Mouse (Mus musculus) MEL (cell line): ENCODE measurements around the gene Csgalnact2.

Source experiments
- CHD1 ChIP-seq: IDR thresholded peaks from 2 replicates; pipeline ENCODE4 v1.6.1; 2012; ENCODE audit warnings: low read depth, mild to moderate bottlenecking, inconsistent platforms, low read length, improper control_type of control experiment
- CTCF ChIP-seq, 3 experiments: IDR thresholded peaks in 2 of 3; conservative IDR thresholded peaks in 1 of 3; 2 replicates each; pipeline ENCODE4 v1.5.1; 2011 to 2012; ENCODE audit warnings: low read length in 3 of 3, low read depth in 2 of 3, mild to moderate bottlenecking in 2 of 3, improper control_type of control experiment in 1 of 3, inconsistent platforms in 1 of 3, mixed read lengths in 1 of 3, moderate library complexity in 1 of 3; ENCODE audit not compliant: control insufficient read depth in 1 of 3, insufficient read depth in 1 of 3, poor library complexity in 1 of 3, severe bottlenecking in 1 of 3
- E2F4 ChIP-seq: IDR thresholded peaks from 2 replicates; pipeline ENCODE4 v1.6.1; 2011; ENCODE audit warnings: low read depth, low read length, improper control_type of control experiment, borderline replicate concordance
- GATA1 ChIP-seq: IDR thresholded peaks from 2 replicates; pipeline ENCODE4 v1.6.1; 2011; ENCODE audit warnings: low read depth, low read length, improper control_type of control experiment
- HCFC1 ChIP-seq: IDR thresholded peaks from 2 replicates; pipeline ENCODE4 v1.6.1; 2012; ENCODE audit warnings: low read depth, mild to moderate bottlenecking, inconsistent platforms, low read length, improper control_type of control experiment, moderate library complexity
- JUND ChIP-seq: IDR thresholded peaks from 2 replicates; pipeline ENCODE4 v1.6.1; 2011; ENCODE audit warnings: low read depth, mild to moderate bottlenecking, improper control_type of control experiment, low read length
- POLR2A ChIP-seq, 2 experiments: IDR thresholded peaks; 2 replicates each; pipeline ENCODE4 v1.6.1; 2011 to 2012; ENCODE audit warnings: low read length in 2 of 2, mild to moderate bottlenecking in 2 of 2, control low read depth in 1 of 2, improper control_type of control experiment in 1 of 2, low read depth in 1 of 2, moderate library complexity in 1 of 2; ENCODE audit not compliant: control insufficient read depth in 1 of 2, insufficient read depth in 1 of 2, poor library complexity in 1 of 2
- POLR2AphosphoS5 ChIP-seq: IDR thresholded peaks from 2 replicates; pipeline ENCODE4 v1.6.1; 2012; ENCODE audit warnings: low read depth, borderline replicate concordance, mild to moderate bottlenecking, inconsistent platforms, low read length, moderate library complexity, mixed read lengths
- SIN3A ChIP-seq: IDR thresholded peaks from 2 replicates; pipeline ENCODE4 v1.6.1; 2012; ENCODE audit warnings: low read length, improper control_type of control experiment, inconsistent platforms
- UBTF ChIP-seq: IDR thresholded peaks from 2 replicates; pipeline ENCODE4 v1.6.1; 2012; ENCODE audit warnings: low read depth, mild to moderate bottlenecking, inconsistent platforms, low read length, improper control_type of control experiment, moderate library complexity, borderline replicate concordance; ENCODE audit not compliant: insufficient read depth
- USF1 ChIP-seq: IDR thresholded peaks from 2 replicates; pipeline ENCODE4 v1.6.1; 2014; ENCODE audit warnings: low read depth, mild to moderate bottlenecking, inconsistent platforms, low read length, improper control_type of control experiment, moderate library complexity
- ZKSCAN1 ChIP-seq: IDR thresholded peaks from 2 replicates; pipeline ENCODE4 v1.6.1; 2012; ENCODE audit warnings: low read depth, mild to moderate bottlenecking, inconsistent platforms, low read length, improper control_type of control experiment, moderate library complexity

DNA sequence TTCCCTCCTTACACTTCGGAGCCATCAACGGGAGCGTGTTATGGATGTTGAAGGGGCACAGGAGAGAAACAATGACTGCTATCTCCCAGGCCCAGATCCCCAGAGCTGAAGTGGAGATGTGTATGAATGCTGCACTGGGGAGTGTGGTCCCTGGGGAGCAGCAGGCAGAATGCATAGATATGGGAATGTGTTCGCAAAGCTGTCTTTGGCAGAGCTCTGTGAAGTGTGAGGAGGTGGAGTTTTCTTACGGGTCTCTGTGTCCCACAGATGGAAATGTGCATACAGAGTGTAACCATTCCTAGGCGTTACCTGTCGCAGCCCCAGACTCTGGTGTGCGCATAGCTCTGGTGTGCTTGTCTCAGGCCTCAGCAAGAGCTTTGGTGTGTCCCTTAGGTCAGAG lies 62.2 kb downstream of the Csgalnact2 start:
- no peak for TF ChIP-seq UBTF
- TF ChIP-seq E2F4: no peak
- no peak for TF ChIP-seq HCFC1
- no peak for TF ChIP-seq SIN3A
- TF ChIP-seq USF1: no peak
- TF ChIP-seq JUND: no peak
- TF ChIP-seq POLR2A (IDR thresholded peaks at IDR 0.05; ENCODE audit: control insufficient read depth in 1 of 2, insufficient read depth in 1 of 2, low read depth in 1 of 2, low read length in 2 of 2, poor library complexity in 1 of 2): no peak
- TF ChIP-seq CTCF (IDR thresholded peaks at IDR 0.05 in 2 of 3, conservative IDR thresholded peaks at IDR 0.05 in 1 of 3; ENCODE audit: control insufficient read depth in 1 of 3, insufficient read depth in 1 of 3, low read depth in 2 of 3, low read length in 3 of 3, poor library complexity in 1 of 3, severe bottlenecking in 1 of 3): no peak
- TF ChIP-seq ZKSCAN1: no peak
- TF ChIP-seq CHD1: no peak
- no peak for TF ChIP-seq GATA1
- no peak for TF ChIP-seq POLR2AphosphoS5
